Mouse (Mus musculus) layer of hippocampus, postnatal 25 days (tissue): Measurements from ENCODE around the gene Sbf1. TPM values are rescaled to one million over a fixed set of nuclear protein-coding genes. Genes with fewer than 3 reads are reported as not detected.

Experiments used
- DNase-seq, 2 experiments: peaks; one replicate each; pipeline ENCODE4 v3.0.0; 2022; ENCODE audit warnings: mixed read lengths in 2 of 2, low spot score in 1 of 2; ENCODE audit errors: extremely low spot score in 1 of 2
- microRNA-seq, 2 experiments: library from miRNA; unstranded; fragments of <30 nt; microRNA quantifications; one replicate each; pipeline ENCODE4 v1.2.0; 2021
- total RNA-seq, 2 experiments: library from RNA; stranded (reverse); gene quantifications; 2 replicates each; pipeline ENCODE4 v1.2.3; 2021

The Sbf1 gene
- total RNA-seq, 2 experiments from 2014 or later: 317 to 364 TPM

DNA sequence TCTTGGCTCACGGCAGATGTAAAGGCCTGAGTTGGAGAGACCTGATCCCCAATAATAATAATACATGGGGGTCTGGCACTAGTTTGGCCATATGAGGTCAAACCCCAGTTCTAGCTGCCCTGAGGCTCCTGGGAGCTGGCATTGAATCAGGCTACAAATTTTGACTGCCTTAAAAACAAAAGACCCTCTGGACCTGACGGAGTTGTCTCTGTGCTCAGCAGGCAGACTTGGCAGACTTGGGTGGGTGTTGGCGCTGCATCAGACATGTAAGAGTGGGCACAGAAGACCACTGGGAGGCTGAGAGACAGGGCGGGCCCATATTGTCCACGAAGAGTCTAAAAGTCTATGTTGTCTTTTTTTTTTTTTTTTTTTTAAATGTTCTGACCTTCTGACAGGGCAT lies 28.5 kb downstream of the Sbf1 start:
- no peak for DNase-seq

DNA sequence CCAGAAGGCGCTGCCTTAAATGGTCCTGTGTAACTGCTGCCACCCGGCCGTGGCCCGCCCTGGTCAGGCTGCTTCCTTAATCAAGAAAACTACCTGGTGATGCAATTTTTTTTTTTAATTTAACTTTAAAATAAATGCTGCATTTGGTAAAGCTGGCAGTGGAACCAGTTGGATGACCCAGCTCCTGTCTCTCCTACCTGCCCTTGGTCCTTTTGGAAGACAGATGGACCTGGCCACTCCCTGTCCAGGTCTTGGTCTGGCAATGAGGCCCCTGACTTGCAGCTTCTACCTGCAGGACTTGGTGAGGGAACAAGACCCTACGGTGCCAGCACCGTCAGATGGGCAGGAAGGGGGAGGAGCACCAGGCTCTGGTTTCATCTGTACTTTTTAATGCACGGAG lies 29.0 kb downstream of the Sbf1 start:
- no peak for DNase-seq

DNA sequence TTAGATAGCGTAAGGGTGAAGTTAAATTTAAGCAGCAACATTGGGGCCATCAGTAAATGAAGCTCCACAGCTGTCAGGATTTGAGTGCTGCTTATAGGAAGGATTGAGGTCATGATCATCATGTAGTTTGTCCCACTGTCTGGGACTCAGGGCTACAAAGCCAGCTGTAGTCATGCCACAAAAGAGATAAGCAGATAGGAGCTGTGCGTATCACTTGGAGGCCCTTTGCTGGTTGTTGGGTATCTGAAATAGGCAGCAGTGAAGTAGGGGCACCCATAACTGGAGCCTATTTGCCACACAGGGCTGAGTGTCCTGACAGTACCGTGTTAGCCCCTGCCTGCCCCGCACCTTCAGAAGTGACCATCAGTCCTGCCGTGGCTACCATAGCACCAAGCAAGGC lies 29.6 kb downstream of the Sbf1 start:
- no peak for DNase-seq

DNA sequence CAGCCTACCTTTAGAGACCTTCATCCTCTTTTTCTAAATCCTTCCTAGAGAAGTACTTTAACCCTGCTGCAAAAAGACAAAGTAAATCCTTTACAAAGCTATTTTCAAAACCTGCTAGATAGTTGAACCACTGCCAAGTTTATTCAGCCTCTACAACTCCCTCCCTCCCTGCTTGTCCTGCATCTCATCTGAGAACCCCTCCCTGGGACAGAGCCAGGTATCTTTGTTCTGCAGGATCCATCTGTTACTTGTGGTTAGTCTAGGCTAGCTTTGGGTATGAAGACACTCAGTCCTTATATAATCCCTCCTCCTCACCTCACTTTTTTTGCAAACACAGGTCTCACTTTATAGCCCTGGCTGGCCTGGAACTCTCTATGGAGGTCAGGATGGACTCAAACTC lies 30.1 kb downstream of the Sbf1 start:
- no peak for DNase-seq

DNA sequence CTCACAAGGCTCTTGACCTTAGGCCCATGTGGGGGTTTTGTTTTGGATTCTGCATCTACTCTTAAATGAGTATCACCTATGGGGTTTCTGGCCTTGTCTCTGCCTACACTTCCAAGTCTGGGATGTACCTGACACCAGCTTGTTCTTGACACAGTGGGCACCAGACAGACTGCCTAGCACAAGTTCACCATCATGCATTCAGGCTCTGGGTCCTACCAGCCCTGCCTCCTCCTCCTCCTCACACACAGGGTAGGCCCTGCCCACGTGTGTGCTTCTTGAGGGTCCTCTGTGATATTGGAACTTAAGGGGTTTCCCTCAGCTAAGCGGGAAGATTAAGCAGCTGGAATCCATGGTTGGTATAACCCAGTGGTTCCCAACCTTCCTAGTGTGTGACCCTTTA lies 31.0 kb downstream of the Sbf1 start:
- no peak for DNase-seq

DNA sequence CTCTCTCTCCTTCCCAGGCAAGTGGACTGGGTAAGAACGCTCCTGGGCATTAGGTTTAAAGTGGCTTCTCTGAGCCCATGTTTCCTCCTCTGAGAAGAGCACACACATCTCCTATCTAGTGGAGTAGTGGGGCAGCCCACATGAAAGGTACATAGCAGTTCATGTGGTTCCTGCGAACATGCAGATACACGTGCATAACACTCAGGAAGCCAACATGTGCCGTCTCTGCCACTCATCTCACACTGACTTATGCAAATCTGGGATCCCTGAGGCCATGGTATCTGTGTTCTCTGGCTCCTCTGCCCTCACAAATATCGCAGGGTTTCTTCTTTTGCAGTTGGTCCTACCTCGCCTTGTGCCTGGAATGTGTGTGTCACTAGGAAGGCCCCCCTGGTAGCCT lies 32.6 kb downstream of the Sbf1 start:
- no peak for DNase-seq

DNA sequence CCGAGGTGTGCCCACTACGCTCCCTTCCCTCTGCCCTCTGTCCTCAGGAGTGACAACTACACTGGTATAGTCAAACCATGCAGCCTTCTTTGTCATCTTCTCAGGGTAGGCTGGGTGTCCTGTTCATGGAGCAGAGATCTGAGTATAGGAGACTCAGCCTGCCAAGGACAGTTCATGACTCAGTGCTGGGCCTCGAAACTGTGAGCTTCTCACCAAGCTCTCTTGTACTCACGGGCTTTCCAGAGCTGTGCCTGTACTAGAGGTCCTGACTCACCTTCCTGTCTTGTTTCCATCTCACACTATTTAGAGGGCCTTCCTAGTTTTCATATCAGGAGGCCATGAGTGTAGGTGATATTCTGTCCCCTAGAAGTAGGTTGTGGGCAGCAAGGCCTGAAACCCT lies 37.7 kb downstream of the Sbf1 start:
- DNase-seq: no peak

DNA sequence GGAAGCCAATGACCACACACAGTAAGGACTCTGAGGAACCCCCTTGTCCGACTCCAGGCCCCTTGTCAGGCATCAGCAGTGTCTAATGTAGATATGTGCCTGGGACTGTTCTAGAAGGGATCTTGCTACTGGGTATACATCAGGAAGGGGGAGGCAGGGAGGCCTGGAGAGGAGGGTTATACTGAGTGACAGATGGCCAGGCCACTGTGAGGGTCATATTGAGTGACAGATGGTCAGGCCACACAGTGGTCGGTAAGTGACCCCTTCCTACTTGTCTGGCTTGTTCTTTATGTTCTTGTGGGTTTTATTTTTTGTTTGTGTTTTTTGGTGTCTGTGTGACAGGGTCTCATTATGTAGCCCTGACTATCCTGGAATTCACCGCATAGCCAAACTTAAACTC lies 39.6 kb downstream of the Sbf1 start:
- no peak for DNase-seq

DNA sequence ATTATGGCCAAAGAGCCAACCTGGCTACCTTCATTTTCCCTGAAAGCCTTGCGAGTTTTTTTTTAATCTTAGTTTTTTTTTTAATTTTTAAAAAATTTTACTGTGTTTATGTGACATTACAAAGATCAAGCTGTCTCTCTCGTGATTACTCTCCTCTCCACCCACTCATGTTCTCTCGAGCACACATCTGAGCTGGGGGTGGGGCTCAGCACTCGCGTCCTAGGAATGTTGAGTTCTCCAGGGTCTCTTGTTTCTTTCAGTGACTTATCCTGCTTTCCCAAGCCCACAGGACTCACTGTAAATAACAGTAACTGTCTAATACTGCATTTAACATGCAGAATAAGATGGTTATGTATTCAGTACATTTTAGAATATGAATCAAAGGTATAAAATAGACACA lies 50.6 kb downstream of the Sbf1 start:
- DNase-seq: no peak

DNA sequence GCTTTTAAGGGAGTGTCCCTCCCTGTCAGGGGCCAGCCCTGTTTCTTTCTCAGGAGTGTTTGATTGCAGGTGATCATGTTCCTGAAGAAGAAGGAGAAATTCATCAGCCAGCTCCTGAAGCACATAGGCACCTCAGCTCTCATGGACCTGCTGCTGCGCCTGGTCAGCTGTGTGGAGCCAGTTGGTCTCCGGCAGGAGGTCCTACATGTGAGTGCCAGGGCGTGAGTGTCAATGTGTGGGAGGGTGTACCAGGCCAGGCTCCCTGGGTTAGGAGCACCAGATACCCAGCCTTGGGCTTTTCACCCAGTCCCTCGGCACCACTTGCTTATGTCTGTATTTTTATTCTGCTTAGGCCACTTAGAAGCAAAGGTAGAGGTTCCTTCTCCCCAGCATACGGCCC lies 56.1 kb downstream of the Sbf1 start:
- DNase-seq: no peak

DNA sequence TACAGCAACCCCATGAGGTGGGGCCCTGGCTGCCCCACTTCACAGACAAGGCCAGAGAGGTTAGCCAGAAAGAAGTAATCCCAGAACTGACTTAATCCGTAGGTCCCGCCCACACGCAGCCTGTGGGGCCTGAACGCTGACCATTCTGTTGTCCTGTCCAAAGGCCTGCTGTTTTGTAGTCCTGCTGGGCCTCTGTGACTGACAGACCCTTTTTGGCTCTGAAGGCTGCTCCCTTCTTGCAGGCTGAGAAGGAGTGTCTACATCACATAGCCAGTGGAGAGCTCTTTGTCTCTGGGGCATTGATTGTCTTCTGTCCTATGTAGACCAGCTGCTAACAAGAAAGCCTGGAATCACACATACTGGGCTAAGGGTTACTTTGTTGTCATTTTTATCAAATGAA lies 59.8 kb downstream of the Sbf1 start:
- no peak for DNase-seq

DNA sequence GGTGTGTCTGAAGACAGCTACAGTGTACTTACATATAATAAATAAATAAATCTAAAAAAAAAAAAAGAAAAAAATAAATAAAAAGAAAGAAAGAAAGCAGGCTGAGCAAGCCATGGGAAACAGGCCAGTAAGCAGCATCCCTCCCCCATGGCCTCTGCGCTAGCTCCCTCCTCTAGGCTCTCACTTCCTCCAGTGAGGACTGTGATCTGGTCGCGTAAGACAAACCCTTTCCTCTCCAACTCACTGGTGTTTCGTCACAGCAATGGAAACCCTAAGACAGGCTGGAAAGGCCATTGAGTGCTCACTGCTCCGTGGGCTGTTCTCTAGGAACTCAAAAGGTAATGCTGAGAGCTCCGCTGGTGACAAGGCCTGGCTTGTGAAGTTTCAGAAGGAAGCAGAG lies 66.0 kb downstream of the Sbf1 start:
- no peak for DNase-seq

DNA sequence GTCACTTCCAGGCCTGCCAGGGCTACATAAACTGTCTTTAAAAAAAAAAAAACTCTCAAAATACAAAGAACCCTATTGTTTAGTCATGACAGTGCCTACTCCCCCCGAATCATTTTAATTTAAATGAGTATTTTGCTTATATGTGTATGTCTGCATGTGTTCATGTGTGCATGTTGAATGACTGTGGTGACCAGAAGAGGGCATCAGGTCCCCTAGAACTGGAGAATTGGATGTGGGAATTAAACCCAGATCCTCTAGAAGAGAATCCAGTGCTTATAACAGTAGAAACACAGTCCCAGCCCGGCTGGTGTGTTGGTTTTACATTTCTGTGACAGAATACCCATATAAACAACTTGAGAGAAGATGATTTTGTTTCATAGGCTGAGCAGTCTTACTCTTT lies 74.1 kb downstream of the Sbf1 start:
- no peak for DNase-seq

DNA sequence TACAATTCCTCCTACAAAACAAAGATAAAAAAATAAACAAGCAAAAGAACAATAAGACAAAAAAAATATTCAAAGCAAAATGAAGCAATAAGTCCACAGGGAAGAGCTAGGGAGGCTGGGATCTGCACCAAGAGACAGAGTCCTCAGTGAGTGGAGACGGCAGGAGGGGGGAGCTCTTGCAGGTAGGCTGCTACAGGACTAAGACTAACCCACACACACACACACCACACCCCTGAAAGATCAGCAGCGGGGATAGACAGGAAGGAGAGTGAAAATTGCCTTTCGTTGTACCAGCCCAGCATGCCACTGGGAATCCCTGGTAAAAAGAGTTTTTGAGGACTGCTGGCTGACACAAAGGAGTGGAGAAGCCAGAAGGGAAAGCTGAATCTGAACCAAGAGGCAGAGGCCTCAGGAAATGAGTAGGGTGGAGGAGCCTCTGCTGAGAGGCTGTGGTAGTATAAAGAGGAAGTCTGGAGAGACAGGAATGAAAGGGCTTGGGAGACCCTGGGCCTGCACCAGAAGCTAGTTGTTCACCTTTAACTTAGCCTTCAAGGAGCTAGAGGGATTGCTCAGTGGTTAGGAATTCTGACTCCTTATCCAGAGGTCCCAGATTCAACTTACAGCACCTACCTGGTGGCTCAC lies 75.2 kb downstream of the Sbf1 start:
- no peak for DNase-seq

Small RNA genes within 50 kb of the gene (microRNA-seq; reads per million reads assigned to microRNA genes)
- gene Mir6959: 7.0 to 7.2 reads per million in 2 experiments

Other genes with a start within 250 kb of the Sbf1 start
- 10 to 100 TPM; 20.5 to 21.2 TPM for gene Trabd, start 240.2 kb downstream of the Sbf1 start, total RNA-seq
- gene Selenoo, start 226.2 kb downstream of the Sbf1 start, total RNA-seq: 10 to 100 TPM; 19.7 to 22.5 TPM
- gene Tubgcp6, start 192.2 kb downstream of the Sbf1 start, total RNA-seq: 10 to 100 TPM; 29.0 to 29.9 TPM
- 10 to 100 TPM; 12.5 to 16.5 TPM for gene Hdac10, start 186.6 kb downstream of the Sbf1 start, total RNA-seq
- 1 to 10 TPM; 2.7 to 5.1 TPM for gene Mapk12, start 174.6 kb downstream of the Sbf1 start, total RNA-seq
- 10 to 100 TPM; 20.3 to 24.8 TPM for gene Mapk11, start 165.7 kb downstream of the Sbf1 start, total RNA-seq
- gene Plxnb2, start 134.5 kb downstream of the Sbf1 start, total RNA-seq: 10 to 100 TPM; 50.0 to 56.5 TPM
- 10 to 100 TPM; 33.3 to 42.0 TPM for gene Dennd6b, start 118.8 kb downstream of the Sbf1 start, total RNA-seq
- 100 to 1,000 TPM; 164 to 166 TPM for gene Ppp6r2, start 103.8 kb downstream of the Sbf1 start, total RNA-seq
- gene Adm2, start 7.4 kb upstream of the Sbf1 start, total RNA-seq: not detected
- gene Miox, start 19.1 kb upstream of the Sbf1 start, total RNA-seq: not detected
- gene Lmf2, start 40.3 kb upstream of the Sbf1 start, total RNA-seq: 10 to 100 TPM; 15.2 to 20.8 TPM
- 10 to 100 TPM; 84.1 to 95.0 TPM for gene Ncaph2, start 40.4 kb upstream of the Sbf1 start, total RNA-seq
- gene Sco2, start 58.5 kb upstream of the Sbf1 start, total RNA-seq: 10 to 100 TPM; 34.1 to 36.7 TPM
- gene Tymp, start 61.7 kb upstream of the Sbf1 start, total RNA-seq: 1 to 10 TPM; 1.5 to 1.8 TPM
- gene Odf3b, start 64.0 kb upstream of the Sbf1 start, total RNA-seq: 1 to 10 TPM; 1.6 to 3.2 TPM
- under 1 TPM; 0.30 to 0.38 TPM for gene Klhdc7b, start 69.6 kb upstream of the Sbf1 start, total RNA-seq
- not detected for gene Syce3, start 95.2 kb upstream of the Sbf1 start, total RNA-seq
- gene Cpt1b, start 110.6 kb upstream of the Sbf1 start, total RNA-seq: 1 to 10 TPM; 1.4 to 2.3 TPM
- 1 to 10 TPM; 2.1 to 2.4 TPM for gene C730034F03Rik, start 114.3 kb upstream of the Sbf1 start, total RNA-seq
- not detected for gene Gm44502, start 114.4 kb upstream of the Sbf1 start, total RNA-seq
- gene Chkb, start 114.6 kb upstream of the Sbf1 start, total RNA-seq: 10 to 100 TPM; 34.3 to 43.4 TPM
- 100 to 1,000 TPM; 242 to 243 TPM for gene Mapk8ip2, start 138.6 kb upstream of the Sbf1 start, total RNA-seq
- 10 to 100 TPM; 29.4 to 29.6 TPM for gene Arsa, start 162.1 kb upstream of the Sbf1 start, total RNA-seq
- gene Shank3, start 184.3 kb upstream of the Sbf1 start, total RNA-seq: 100 to 1,000 TPM; 235 to 265 TPM